Mouse (Mus musculus) embryonic facial prominence, embryonic 13.5 days (tissue): Measurements from ENCODE around the gene Troap. TPM values are rescaled to one million over a fixed set of nuclear protein-coding genes. Genes with fewer than 3 reads are reported as not detected.

ENCODE experiments used
- ATAC-seq: fragments of 200-750 bp; cut with Nextera tagmentation; 2 replicates; pipeline ENCODE4 v1.8.0; 2017; ENCODE audit warnings: low read depth; ENCODE audit not compliant: insufficient number of reproducible peaks, insufficient read depth, low FRiP score, low TSS enrichment
- H3K27ac ChIP-seq: fragments of 300-500 bp; sonication (generic); 2 replicates; pipeline ENCODE4 v1.5.1; 2015; ENCODE audit warnings: moderate library complexity, mild to moderate bottlenecking, inconsistent platforms
- H3K27me3 ChIP-seq: fragments of 300-500 bp; sonication (generic); 2 replicates; pipeline ENCODE4 v1.6.1; 2015; ENCODE audit warnings: mild to moderate bottlenecking, inconsistent platforms
- H3K36me3 ChIP-seq: fragments of 300-500 bp; sonication (generic); 2 replicates; pipeline ENCODE4 v1.6.1; 2015; ENCODE audit warnings: mild to moderate bottlenecking, inconsistent platforms
- H3K4me1 ChIP-seq: fragments of 300-500 bp; sonication (generic); 2 replicates; pipeline ENCODE4 v1.6.1; 2015; ENCODE audit warnings: inconsistent platforms
- H3K4me2 ChIP-seq: fragments of 300-500 bp; sonication (generic); 2 replicates; pipeline ENCODE4 v1.6.1; 2015; ENCODE audit warnings: moderate library complexity, mild to moderate bottlenecking, inconsistent platforms
- H3K4me3 ChIP-seq: fragments of 300-500 bp; sonication (generic); 2 replicates; pipeline ENCODE4 v1.5.1; 2015; ENCODE audit warnings: mild to moderate bottlenecking, inconsistent platforms
- H3K9ac ChIP-seq: fragments of 300-500 bp; sonication (generic); 2 replicates; pipeline ENCODE4 v1.6.1; 2015; ENCODE audit warnings: mild to moderate bottlenecking, inconsistent platforms
- H3K9me3 ChIP-seq: fragments of 300-500 bp; sonication (generic); 2 replicates; pipeline ENCODE4 v1.6.1; 2016; ENCODE audit warnings: inconsistent platforms
- WGBS: fragments of 180-500 bp; shearing (Covaris S2); methylation state at CpG from one replicate; pipeline ENCODE4 v1.1.7; 2015; ENCODE audit warnings: mixed read lengths; 5-methylcytosine and 5-hydroxymethylcytosine counted together
- polyA plus RNA-seq: library from polyadenylated mRNA; unstranded; fragments of >200 nt; fragmentation: Nextera tagmentation; extraction: Ambion mirVana; gene quantifications from 2 replicates; pipeline ENCODE4 v1.2.1, GENCODE M21; 2015

The Troap gene
- polyA plus RNA-seq, 1 experiment from 2014 or later: 41.1 TPM

DNA sequence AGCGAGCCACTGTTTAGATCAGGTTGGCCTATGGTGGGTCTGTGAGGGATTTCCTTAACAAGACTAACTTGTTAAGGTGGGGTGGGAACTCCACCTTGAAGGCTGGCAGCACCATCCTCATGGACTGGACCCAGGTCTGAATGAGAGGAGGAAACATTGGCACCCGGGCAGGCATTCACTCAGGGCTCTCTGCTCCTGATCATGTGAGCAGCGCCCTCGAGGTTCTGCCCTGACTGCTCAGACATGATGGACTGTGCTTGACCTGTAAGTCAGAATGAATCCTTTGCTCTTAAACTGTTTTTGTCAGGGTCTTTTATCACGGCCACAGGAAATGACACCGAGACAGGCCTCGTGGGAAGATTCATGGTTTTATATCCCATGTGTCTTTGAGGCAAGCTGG is 30.9 kb downstream of the Troap start:
- 80% methylated on average over 7 of the region's 7 CpGs for WGBS
- H3K27me3 ChIP-seq: peaks cover 7% of the 10 kb centered on the region
- no peak for ATAC-seq

GRCm38 (mm10) chr15:99107866-99108265 is 33.5 kb downstream of the Troap start:
- no peaks in the 10 kb centered on the region for H3K4me1 ChIP-seq
- H3K27ac ChIP-seq: no peak overlapping the region
- H3K27me3 ChIP-seq: no peaks in the 10 kb centered on the region
- H3K9me3 ChIP-seq: no peaks in the 10 kb centered on the region
- H3K9ac ChIP-seq: no peak overlapping the region
- 79% methylated on average over 3 of the region's 3 CpGs for WGBS
- no peak for ATAC-seq
- H3K36me3 ChIP-seq: no peaks in the 10 kb centered on the region
- no peak overlapping the region for H3K4me2 ChIP-seq
- no peak overlapping the region for H3K4me3 ChIP-seq

More for the DNA sequence above, 30.9 kb downstream of the Troap start:
- Histone ChIP-seq H3K4me1 (no peaks in the 10 kb centered on the region), H3K4me2 (no peak overlapping the region), H3K27ac (no peak overlapping the region), H3K9ac (no peak overlapping the region), H3K36me3 (no peaks in the 10 kb centered on the region), H3K9me3 (no peaks in the 10 kb centered on the region), H3K4me3 (no peak overlapping the region)

DNA sequence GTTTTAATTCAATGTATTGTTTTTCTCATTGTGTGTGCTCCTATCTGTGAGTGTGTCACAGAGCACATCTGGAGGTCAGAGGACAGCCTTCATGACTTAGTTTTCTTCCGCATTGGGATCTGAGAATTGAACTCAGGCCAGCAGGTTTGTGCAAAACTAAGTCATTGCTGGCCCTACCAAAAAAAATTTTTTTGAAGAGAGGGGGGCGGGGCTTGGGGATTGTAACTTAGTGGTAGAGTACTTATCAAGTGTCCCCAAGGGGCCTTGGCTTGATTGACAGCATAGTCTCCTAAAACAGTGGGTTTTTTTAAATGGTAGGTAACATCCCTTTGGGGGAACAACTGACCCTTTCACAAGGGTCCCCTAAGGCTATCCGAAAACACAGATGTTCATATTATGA is 36.8 kb downstream of the Troap start:
- no peak overlapping the region for H3K4me3 ChIP-seq
- no peak overlapping the region for H3K27ac ChIP-seq
- no peak for ATAC-seq
- WGBS: 89% methylated on average over 3 of the region's 3 CpGs
- no peaks in the 10 kb centered on the region; the same call in 1 of the 2 replicates for H3K4me1 ChIP-seq
- no peak overlapping the region for H3K9ac ChIP-seq
- H3K4me2 ChIP-seq: no peak overlapping the region
- H3K36me3 ChIP-seq: no peaks in the 10 kb centered on the region
- H3K9me3 ChIP-seq: no peaks in the 10 kb centered on the region
- H3K27me3 ChIP-seq: no peaks in the 10 kb centered on the region

- Histone ChIP-seq H3K9me3 (no peaks in the 10 kb centered on the region), H3K4me1 (no peaks in the 10 kb centered on the region; the same call in 1 of the 2 replicates), H3K27ac (no peak overlapping the region), H3K27me3 (no peaks in the 10 kb centered on the region), H3K36me3 (no peaks in the 10 kb centered on the region), H3K4me2 (no peak overlapping the region), H3K4me3 (no peak overlapping the region), H3K9ac (no peak overlapping the region)
- ATAC-seq: no peak
- 49% methylated on average over 4 of the region's 4 CpGs for WGBS
Observed at GRCm38 (mm10) chr15:99111809-99112208, 37.4 kb downstream of the Troap start.

- Histone ChIP-seq H3K36me3 (no peaks in the 10 kb centered on the region), H3K4me2 (peak overlapping the region; percentile 30), H3K27me3 (no peaks in the 10 kb centered on the region), H3K4me3 (no peak overlapping the region), H3K9ac (no peak overlapping the region), H3K4me1 (no peaks in the 10 kb centered on the region; the same call in 1 of the 2 replicates), H3K27ac (no peak overlapping the region), H3K9me3 (no peaks in the 10 kb centered on the region)
- WGBS: 61% methylated on average over 11 of the region's 11 CpGs
- no peak for ATAC-seq
Observed at GRCm38 (mm10) chr15:99112843-99113395, 38.5 kb downstream of the Troap start.

- H3K4me3 ChIP-seq: 0 out of 2 replicates have a peak overlapping the region, but pooled peaks have one; percentile 4
- H3K27me3 ChIP-seq: no peaks in the 10 kb centered on the region
- H3K36me3 ChIP-seq: no peaks in the 10 kb centered on the region
- 6% methylated on average over 9 of the region's 9 CpGs for WGBS
- no peaks in the 10 kb centered on the region; the same call in 1 of the 2 replicates for H3K4me1 ChIP-seq
- ATAC-seq: no peak
- no peak overlapping the region for H3K27ac ChIP-seq
- no peaks in the 10 kb centered on the region for H3K9me3 ChIP-seq
- peak overlapping the region; percentile 30 for H3K4me2 ChIP-seq
- no peak overlapping the region for H3K9ac ChIP-seq
Observed at GRCm38 (mm10) chr15:99113396-99113975, 39.1 kb downstream of the Troap start.

- no peak overlapping the region for H3K9ac ChIP-seq
- H3K36me3 ChIP-seq: no peaks in the 10 kb centered on the region
- H3K27ac ChIP-seq: no peak overlapping the region
- no peak for ATAC-seq
- no peak overlapping the region for H3K4me3 ChIP-seq
- 46% methylated on average over 14 of the region's 14 CpGs for WGBS
- H3K27me3 ChIP-seq: no peaks in the 10 kb centered on the region
- H3K4me1 ChIP-seq: no peaks in the 10 kb centered on the region; the same call in 1 of the 2 replicates
- no peak overlapping the region for H3K4me2 ChIP-seq
- no peaks in the 10 kb centered on the region for H3K9me3 ChIP-seq
Observed at GRCm38 (mm10) chr15:99114312-99115064, 40.1 kb downstream of the Troap start.

DNA sequence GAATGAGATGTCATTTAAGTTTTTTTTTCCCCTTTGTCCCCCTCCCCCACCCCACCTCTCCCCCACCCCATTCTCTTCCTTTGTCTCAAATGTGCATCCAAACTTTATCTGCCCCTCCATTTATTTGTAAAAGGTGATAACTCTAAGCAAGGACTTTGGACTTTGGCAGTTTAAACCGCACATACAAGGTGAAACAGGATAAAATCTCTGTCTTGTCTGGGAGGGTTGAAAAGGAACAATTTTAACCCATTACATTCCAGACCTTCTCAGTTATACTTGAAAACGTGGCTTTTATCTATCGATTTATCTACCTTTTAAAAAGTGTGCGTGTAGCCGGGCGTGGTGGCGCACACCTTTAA is 40.7 kb downstream of the Troap start:
- Histone ChIP-seq H3K27me3 (no peaks in the 10 kb centered on the region), H3K4me1 (no peaks in the 10 kb centered on the region; the same call in 1 of the 2 replicates), H3K9me3 (no peaks in the 10 kb centered on the region), H3K36me3 (no peaks in the 10 kb centered on the region), H3K9ac (no peak overlapping the region), H3K4me2 (no peak overlapping the region), H3K27ac (no peak overlapping the region), H3K4me3 (no peak overlapping the region)
- ATAC-seq: no peak
- 86% methylated on average over 7 of the region's 7 CpGs for WGBS

DNA sequence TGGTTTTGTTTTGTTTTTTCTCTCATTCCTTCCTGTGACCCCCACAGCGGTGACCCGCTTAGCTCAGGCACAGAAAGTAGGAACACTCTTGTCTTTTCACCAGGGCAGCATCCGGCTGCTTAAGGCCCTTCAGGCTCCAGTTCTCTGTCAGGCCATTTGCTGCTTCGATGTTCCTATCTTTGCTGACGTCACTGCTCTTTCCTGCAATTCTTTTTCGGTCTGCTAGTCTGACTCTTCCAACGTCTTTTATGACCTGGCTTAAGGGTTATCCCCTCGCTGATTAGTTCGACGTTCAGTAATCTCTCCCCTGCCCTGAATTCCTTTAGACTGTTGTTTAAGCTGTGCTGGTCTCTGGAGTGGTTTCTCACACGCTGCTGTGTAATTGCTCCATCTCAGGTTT is 42.2 kb downstream of the Troap start:
- no peak for ATAC-seq
- Histone ChIP-seq H3K4me2 (no peak overlapping the region), H3K9me3 (no peaks in the 10 kb centered on the region), H3K4me1 (no peaks in the 10 kb centered on the region; the same call in 1 of the 2 replicates), H3K9ac (no peak overlapping the region), H3K36me3 (no peaks in the 10 kb centered on the region), H3K27ac (no peak overlapping the region), H3K4me3 (no peak overlapping the region), H3K27me3 (peaks cover 5% of the 10 kb centered on the region; the same call in 1 of the 2 replicates)
- WGBS: 59% methylated on average over 11 of the region's 11 CpGs

DNA sequence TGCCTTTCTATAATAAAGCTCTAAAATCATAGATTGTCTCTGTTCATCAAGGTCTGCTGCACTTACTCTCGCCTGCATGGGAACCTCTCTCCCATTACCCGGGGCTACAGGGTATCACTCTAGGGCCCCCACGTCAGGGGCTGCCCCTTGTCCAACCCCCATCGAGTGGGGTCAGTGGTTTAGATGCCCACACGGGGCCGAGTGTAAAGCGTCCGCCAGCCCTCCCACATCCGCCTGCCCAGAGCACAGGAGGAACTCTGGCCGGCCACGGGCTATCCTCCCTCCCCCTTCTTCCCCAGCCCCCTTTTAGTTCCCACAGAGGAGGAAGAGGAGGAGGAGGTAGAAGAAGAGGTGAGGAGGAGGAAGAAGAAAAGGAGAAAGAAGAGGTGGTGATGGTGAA is 46.4 kb downstream of the Troap start:
- Histone ChIP-seq H3K4me2 (no peak overlapping the region), H3K27me3 (peaks cover 5% of the 10 kb centered on the region; the same call in 1 of the 2 replicates), H3K9ac (no peak overlapping the region), H3K4me1 (no peaks in the 10 kb centered on the region), H3K9me3 (no peaks in the 10 kb centered on the region), H3K36me3 (no peaks in the 10 kb centered on the region), H3K27ac (no peak overlapping the region), H3K4me3 (no peak overlapping the region)
- no peak for ATAC-seq
- 15% methylated on average over 11 of the region's 11 CpGs for WGBS

GRCm38 (mm10) chr15:99122642-99123041 is 48.3 kb downstream of the Troap start:
- Histone ChIP-seq H3K27ac (no peak overlapping the region), H3K9me3 (no peaks in the 10 kb centered on the region), H3K4me3 (no peak overlapping the region), H3K4me1 (no peaks in the 10 kb centered on the region), H3K4me2 (no peak overlapping the region), H3K9ac (no peak overlapping the region), H3K36me3 (no peaks in the 10 kb centered on the region), H3K27me3 (peaks cover 5% of the 10 kb centered on the region; the same call in 1 of the 2 replicates)
- no peak for ATAC-seq
- WGBS: 67% methylated on average over 2 of the region's 2 CpGs

- peaks cover 25% of the 10 kb centered on the region for H3K4me1 ChIP-seq
- peak within 1 kb of the TSS; percentile 92 for H3K9ac ChIP-seq
- H3K4me3 ChIP-seq: peak within 1 kb of the TSS; percentile 75
- no peak for ATAC-seq
- peak within 1 kb of the TSS; percentile 73 for H3K4me2 ChIP-seq
- H3K27ac ChIP-seq: peak within 1 kb of the TSS; percentile 95
- WGBS: under 1% methylated on average over 12 of the region's 12 CpGs
- H3K27me3 ChIP-seq: peaks cover 5% of the 10 kb centered on the region; the same call in 1 of the 2 replicates
- no peaks in the 10 kb centered on the region for H3K9me3 ChIP-seq
- no peaks in the 10 kb centered on the region for H3K36me3 ChIP-seq
Observed at GRCm38 (mm10) chr15:99125711-99126080, 51.3 kb downstream of the Troap start, which contains the start of gene Spats2. TSS of gene Spats2 (plus strand) at chr15:99125916.
